11 mouse cellular contexts compared by ENCODE assay signal in genomic region chr19:22354037-22354541, GRCm38 (mm10).
DNase-seq lines count a peak whose midpoint lies in the region; TF ChIP-seq lines count a peak whose summit lies in the region.
"Had no signal": no experiment of that assay in that cellular context is flagged by ENCODE, and none has a peak within 500 bp of the region (broad histone marks: within the 10 kb centered on the region; RNA-seq: fewer than 3 reads in every experiment).

No protein-coding gene starts in this region.

- H3K4me3 ChIP-seq in cerebellum, adult 2 months (replicated peaks; ENCODE audit: insufficient read depth, low read depth, low read length) = peak overlapping the region; percentile 51
- peak overlapping the region; percentile 38 for H3K4me3 ChIP-seq in cortical plate, adult 2 months (ENCODE audit: insufficient read depth, low read length)

- TF ChIP-seq POLR2A in cerebellum, adult 2 months (IDR thresholded peaks at IDR 0.05; ENCODE audit: borderline replicate concordance, insufficient read depth, low read length) = no peak
- TF ChIP-seq POLR2A in cortical plate, adult 2 months (IDR thresholded peaks at IDR 0.05; ENCODE audit: extremely low read depth, insufficient read depth, low read length) = no peak

- H3K27ac ChIP-seq in cerebellum, adult 2 months (ENCODE audit: insufficient read depth, low read length) = peak overlapping the region; percentile 44; the same call in 1 of the 2 replicates
- H3K27ac ChIP-seq in cortical plate, adult 2 months (ENCODE audit: insufficient read depth, low read length) = no peak overlapping the region; the same call in 1 of the 2 replicates

- WGBS in cerebellum, adult 2 months = 42% methylated on average over 14 of the region's 14 CpGs

- H3K27me3 ChIP-seq in cerebellum, adult 2 months (ENCODE audit: control insufficient read depth, insufficient read depth, low read length) = no peaks in the 10 kb centered on the region

- H3K4me1 ChIP-seq in cerebellum, adult 2 months (ENCODE audit: control insufficient read depth, insufficient read depth, low read length) = no peaks in the 10 kb centered on the region
- H3K4me1 ChIP-seq in cortical plate, adult 2 months (ENCODE audit: control insufficient read depth, insufficient read depth, low read length) = 0 out of 2 replicates have a peak, but pooled peaks cover 2% of the 10 kb centered on the region

- intact Hi-C loops in left cerebral cortex, postnatal 25 days (cut with DNase I) = no loop called here
- intact Hi-C loops in left cerebral cortex, postnatal 10 days (cut with DNase I) = loop anchor here (10.0 kb wide), 1 partner anchor 91 kb away; no protein-coding TSS in a partner anchor

- DNase-seq in cerebellum, adult 2 months = peak; percentile 51 to 53
- DNase-seq in cerebellum, adult 9-10 months = no peak
- DNase-seq in left cerebral cortex, postnatal 25 days (ENCODE audit: low spot score in 2 of 2) = peak; percentile 9 to 29
- no peak for DNase-seq in left cerebral cortex, postnatal 10 days (ENCODE audit: extremely low spot score in 1 of 2, low spot score in 2 of 2)
- peak; percentile 12 for DNase-seq in mesoderm, embryonic 11.5 days (ENCODE audit: low read depth, low spot score)
- DNase-seq in natural killer cell, adult 2 months (ENCODE audit: low spot score in 2 of 2) = no peak
- no peak for DNase-seq in heart, postnatal 4 days
- DNase-seq: adrenal gland, adult 8-10 months; heart, postnatal 36 days; lung, postnatal 14 days had no signal

- TF ChIP-seq CTCF in cerebellum, adult 2 months (IDR thresholded peaks at IDR 0.05; ENCODE audit: borderline replicate concordance, insufficient read depth, low read depth, low read length) = no peak
- TF ChIP-seq CTCF in cortical plate, adult 2 months (IDR thresholded peaks at IDR 0.05; ENCODE audit: extremely low read depth, insufficient read depth, low read length) = no peak

Comparison
In these comparisons a context has a peak if more than half of its experiments do, and no peak if none do; other contexts are left out.
1. DNase-seq: peak in cerebellum, adult 2 months (2 of 2), left cerebral cortex, postnatal 25 days (2 of 2) and mesoderm, embryonic 11.5 days (single experiment); none in cerebellum, adult 9-10 months (single experiment), left cerebral cortex, postnatal 10 days (0 of 2), natural killer cell, adult 2 months (0 of 2) and heart, postnatal 4 days (single experiment).